Mouse (Mus musculus) heart, adult 2 months (tissue): ENCODE data around the gene Hist2h2aa1. TPM values are rescaled to one million over a fixed set of nuclear protein-coding genes. Genes with fewer than 3 reads are reported as not detected.
"Not testable (repeated sequence)": the region's sequence is repeated elsewhere in the genome, so short reads cannot be mapped to it uniquely, and the experiment has no call there.

Experiments
- DNase-seq, 2 experiments: peaks; one replicate each; pipeline ENCODE4 v3.0.0; 2021
- H3K27ac ChIP-seq: fragments of 200-600 bp; 2 replicates; pipeline ENCODE4 v1.8.1; 2022
- H3K27me3 ChIP-seq: fragments of 200-500 bp; 2 replicates; pipeline ENCODE4 v1.6.1; 2012; ENCODE audit warnings: mild to moderate bottlenecking, low read length, inconsistent platforms, mixed read lengths; ENCODE audit not compliant: control insufficient read depth, insufficient read depth
- H3K36me3 ChIP-seq: fragments of 200-500 bp; 2 replicates; pipeline ENCODE4 v1.6.1; 2012; ENCODE audit warnings: low read length, inconsistent platforms; ENCODE audit not compliant: control insufficient read depth, insufficient read depth
- H3K4me1 ChIP-seq: fragments of 200-500 bp; 2 replicates; pipeline ENCODE4 v1.6.1; 2011; ENCODE audit warnings: low read length; ENCODE audit not compliant: control insufficient read depth, insufficient read depth
- H3K4me3 ChIP-seq: fragments of 200-600 bp; 2 replicates; pipeline ENCODE4 v1.8.1; 2022
- H3K79me2 ChIP-seq: fragments of 200-500 bp; replicated peaks from 2 replicates; pipeline ENCODE4 v1.6.1; 2012; ENCODE audit warnings: mild to moderate bottlenecking, inconsistent platforms, low read length, moderate library complexity, mixed read lengths; ENCODE audit not compliant: control insufficient read depth, insufficient read depth
- H3K9ac ChIP-seq: fragments of 200-500 bp; 2 replicates; pipeline ENCODE4 v1.6.1; 2012; ENCODE audit warnings: low read depth, mild to moderate bottlenecking, control low read depth, inconsistent platforms, low read length, mixed read lengths
- CTCF ChIP-seq: fragments of 200-600 bp; IDR thresholded peaks from 2 replicates; pipeline ENCODE4 v1.8.1; 2022; ENCODE audit warnings: antibody characterized with exemption, mild to moderate bottlenecking, moderate library complexity
- EP300 ChIP-seq: fragments of 200-500 bp; IDR thresholded peaks from 2 replicates; pipeline ENCODE4 v1.6.1; 2011; ENCODE audit warnings: low read depth, low read length, control low read depth; ENCODE audit not compliant: insufficient read depth
- POLR2A ChIP-seq: fragments of 200-500 bp; IDR thresholded peaks from 2 replicates; pipeline ENCODE4 v1.6.1; 2011; ENCODE audit warnings: mild to moderate bottlenecking, low read depth, low read length, control low read depth; ENCODE audit not compliant: insufficient read depth
- WGBS: fragments of 180-500 bp; shearing (Covaris S2); methylation state at CpG from one replicate; pipeline ENCODE4 v1.1.7; 2018; 5-methylcytosine and 5-hydroxymethylcytosine counted together
- intact Hi-C: fragments of 180-260 bp; cut with DNase I; formaldehyde crosslinking; loops from one replicate; pipeline ENCODE4 v1.15.1; 2025
- long read RNA-seq: library from polyadenylated mRNA; stranded (forward); transcript quantifications from one replicate; pipeline ENCODE4 v2.0.0, GENCODE M21; 2021
- polyA plus RNA-seq: library from polyadenylated mRNA; depleted of rRNA; stranded (reverse); fragments of >200 nt; gene quantifications from 2 replicates; pipeline ENCODE4 v1.2.3, GENCODE M21; 2012; rRNA removed
- total RNA-seq, 2 experiments: library from RNA; stranded (reverse); gene quantifications; 2 replicates each; pipeline ENCODE4 v1.2.3; 2021

Gene Hist2h2aa1
- total RNA-seq (10 to 100 TPM in 1 of 2 experiments, 1 to 10 TPM in 1; 7.1 to 13.0 TPM), polyA plus RNA-seq (60.4 and 124 TPM in 2 replicates)
- long read RNA-seq, transcript Hist2h2aa1-201 (1 exons, 586 nt) = major isoform, 43 of 43 reads
- long read RNA-seq, partial matches to known transcripts = 0 of 43 reads
- long read RNA-seq, other reads (novel, unspliced or antisense) = 0 of 43 reads

GRCm38 (mm10) chr3:96245003-96245886 lies at the start of gene Hist2h2aa1:
TSS of gene Hist2h2aa1 (plus strand) at chr3:96245497.
- H3K27me3 ChIP-seq, intact Hi-C loops, H3K36me3 ChIP-seq, H3K79me2 ChIP-seq, H3K4me1 ChIP-seq: not testable (repeated sequence)
- peak; percentile 92 to 93 for DNase-seq
- H3K4me3 ChIP-seq = peak within 1 kb of the TSS; percentile 87
- H3K27ac ChIP-seq = peak within 1 kb of the TSS; percentile 100
- TF ChIP-seq EP300 (peak; percentile 39; the same call in 1 of the 2 replicates), POLR2A (peak; percentile 91)
- peak within 1 kb of the TSS; percentile 93 for H3K9ac ChIP-seq
- WGBS = under 1% methylated on average over 41 of the region's 88 CpGs

- WGBS = 92% methylated on average over 11 of the region's 11 CpGs
- no peak for DNase-seq
- Histone ChIP-seq H3K4me1 (no peaks in the 10 kb centered on the region), H3K79me2 (no peaks in the 10 kb centered on the region), H3K27ac (no peak overlapping the region), H3K27me3 (no peaks in the 10 kb centered on the region), H3K9ac (no peak overlapping the region), H3K4me3 (no peak overlapping the region), H3K36me3 (no peaks in the 10 kb centered on the region)
- TF ChIP-seq EP300 (no peak), CTCF (peak; percentile 41), POLR2A (0 out of 2 replicates have a peak, but pooled peaks have one; percentile 29)
- intact Hi-C loops = no loop called here
These were observed 49.5 kb upstream of the Hist2h2aa1 start for GRCm38 (mm10) chr3:96195616-96196313.

- TF ChIP-seq POLR2A (no peak), EP300 (no peak), CTCF (no peak)
- WGBS = 19% methylated on average over 27 of the region's 27 CpGs
- intact Hi-C loops = no loop called here
These were observed 48.7 kb upstream of the Hist2h2aa1 start for GRCm38 (mm10) chr3:96196437-96197128.

GRCm38 (mm10) chr3:96197129-96197749 lies 48.1 kb upstream of the Hist2h2aa1 start:
- H3K9ac ChIP-seq = peak overlapping the region; percentile 80
- WGBS = under 1% methylated on average over 50 of the region's 50 CpGs
- H3K27me3 ChIP-seq = no peaks in the 10 kb centered on the region
- intact Hi-C loops = no loop called here
- H3K4me1 ChIP-seq = no peaks in the 10 kb centered on the region
- peak overlapping the region; percentile 70 for H3K4me3 ChIP-seq
- no peaks in the 10 kb centered on the region for H3K79me2 ChIP-seq
- DNase-seq = peak; percentile 86 to 92
- H3K27ac ChIP-seq = peak overlapping the region; percentile 91
- no peaks in the 10 kb centered on the region for H3K36me3 ChIP-seq
- TF ChIP-seq CTCF (peak; percentile 36), EP300 (no peak; the same call in 1 of the 2 replicates), POLR2A (peak; percentile 98)

More at GRCm38 (mm10) chr3:96196437-96197128, 48.7 kb upstream of the Hist2h2aa1 start:
- Histone ChIP-seq H3K9ac (peak overlapping the region; percentile 80), H3K4me3 (peak overlapping the region; percentile 70), H3K27me3 (no peaks in the 10 kb centered on the region), H3K4me1 (no peaks in the 10 kb centered on the region), H3K36me3 (no peaks in the 10 kb centered on the region), H3K27ac (peak overlapping the region; percentile 91), H3K79me2 (no peaks in the 10 kb centered on the region)
- no peak for DNase-seq

GRCm38 (mm10) chr3:96198181-96198580 lies 47.1 kb upstream of the Hist2h2aa1 start:
- H3K27ac ChIP-seq = no peak overlapping the region
- no peaks in the 10 kb centered on the region for H3K36me3 ChIP-seq
- H3K4me3 ChIP-seq = peak overlapping the region; percentile 70; the same call in 1 of the 2 replicates
- TF ChIP-seq CTCF (no peak), EP300 (no peak), POLR2A (no peak)
- H3K27me3 ChIP-seq = no peaks in the 10 kb centered on the region
- WGBS = 9% methylated on average over 6 of the region's 6 CpGs
- intact Hi-C loops = no loop called here
- H3K79me2 ChIP-seq = no peaks in the 10 kb centered on the region
- H3K4me1 ChIP-seq = no peaks in the 10 kb centered on the region
- no peak for DNase-seq
- no peak overlapping the region for H3K9ac ChIP-seq

- DNase-seq, intact Hi-C loops, H3K4me1 ChIP-seq, H3K9ac ChIP-seq, H3K79me2 ChIP-seq, H3K27me3 ChIP-seq, H3K27ac ChIP-seq, H3K4me3 ChIP-seq, H3K36me3 ChIP-seq: not testable (repeated sequence)
- WGBS = 26% methylated on average over 8 of the region's 8 CpGs
These were observed 46.6 kb upstream of the Hist2h2aa1 start for GRCm38 (mm10) chr3:96198601-96199251.
